Mouse (Mus musculus): ENCODE data around the gene Cpsf6.

GRCm38 (mm10) chr10:117405526-117406282 is 25.9 kb upstream of the Cpsf6 start:
- TF ChIP-seq CTCF (IDR thresholded peaks at IDR 0.05; ENCODE audit: borderline replicate concordance, insufficient read depth, low read length) (no peak), POLR2A (IDR thresholded peaks at IDR 0.05; ENCODE audit: low read depth, low read length) (no peak)
